ENCODE assay signal across 10 mouse cellular contexts in genomic region chr17:65871641-65872041, GRCm38 (mm10). TPM values are rescaled to one million over a fixed set of nuclear protein-coding genes. Genes with fewer than 3 reads are reported as not detected.
DNase-seq lines count a peak whose midpoint lies in the region; ATAC-seq and TF ChIP-seq lines count a peak whose summit lies in the region.
"Had no signal": no experiment of that assay in that cellular context is flagged by ENCODE, and none has a peak within 500 bp of the region (broad histone marks: within the 10 kb centered on the region; RNA-seq: fewer than 3 reads in every experiment).

No protein-coding gene starts in this region.

- no peak overlapping the region for H3K9ac ChIP-seq in lung, postnatal 0 days (replicated peaks; ENCODE audit: low read depth)
- H3K9ac ChIP-seq in embryonic facial prominence, embryonic 13.5 days = peak overlapping the region; percentile 41
- H3K9ac ChIP-seq in midbrain, postnatal 0 days (replicated peaks; ENCODE audit: low read length, poor library complexity, severe bottlenecking) = no peak overlapping the region

- no peak overlapping the region for H3K4me3 ChIP-seq in lung, postnatal 0 days (ENCODE audit: low read depth, low read length)
- H3K4me3 ChIP-seq in embryonic facial prominence, embryonic 13.5 days = no peak overlapping the region
- no peak overlapping the region for H3K4me3 ChIP-seq in midbrain, postnatal 0 days (ENCODE audit: low read depth, low read length)

- ATAC-seq in lung, postnatal 0 days = 0 out of 2 replicates have a peak, but pooled peaks have one; percentile 20
- ATAC-seq in embryonic facial prominence, embryonic 13.5 days (ENCODE audit: insufficient number of reproducible peaks, insufficient read depth, low FRiP score, low TSS enrichment, low read depth) = no peak
- no peak for ATAC-seq in midbrain, postnatal 0 days (ENCODE audit: low FRiP score)

- 17% methylated on average over 5 of the region's 5 CpGs for WGBS in lung, postnatal 0 days
- WGBS in embryonic facial prominence, embryonic 13.5 days = 13% methylated on average over 5 of the region's 5 CpGs
- 30% methylated on average over 5 of the region's 5 CpGs for WGBS in midbrain, postnatal 0 days

- H3K9me3 ChIP-seq in lung, postnatal 0 days (ENCODE audit: low read length) = no peaks in the 10 kb centered on the region
- H3K9me3 ChIP-seq in embryonic facial prominence, embryonic 13.5 days = no peaks in the 10 kb centered on the region
- no peaks in the 10 kb centered on the region for H3K9me3 ChIP-seq in midbrain, postnatal 0 days (ENCODE audit: low read length)

- DNase-seq in heart, adult 11 months = peak; percentile 75
- DNase-seq in heart, postnatal 25 days (ENCODE audit: low spot score) = no peak
- DNase-seq in lung, postnatal 0 days (ENCODE audit: low spot score) = no peak
- DNase-seq in lung, postnatal 25 days (ENCODE audit: low spot score) = no peak
- no peak for DNase-seq in midbrain, postnatal 0 days (ENCODE audit: low spot score)
- no peak for DNase-seq in cerebellum, postnatal 4 days (ENCODE audit: low spot score in 2 of 2)
- DNase-seq in left cerebral cortex, postnatal 4 days = no peak
- DNase-seq: heart, adult 18-20 months; kidney, adult 18-20 months had no signal

- H3K4me1 ChIP-seq in lung, postnatal 0 days (ENCODE audit: insufficient read depth, low read depth, low read length) = no peaks in the 10 kb centered on the region; the same call in 1 of the 2 replicates
- H3K4me1 ChIP-seq in embryonic facial prominence, embryonic 13.5 days = peaks cover 27% of the 10 kb centered on the region
- peaks cover 5% of the 10 kb centered on the region for H3K4me1 ChIP-seq in midbrain, postnatal 0 days (ENCODE audit: insufficient read depth, low read length)

- no peak for TF ChIP-seq CTCF in lung, postnatal 0 days (IDR thresholded peaks at IDR 0.05)
- TF ChIP-seq CTCF in midbrain, postnatal 0 days (IDR thresholded peaks at IDR 0.05) = no peak

- no peaks in the 10 kb centered on the region for H3K36me3 ChIP-seq in lung, postnatal 0 days (ENCODE audit: insufficient read depth, low read length)
- peaks cover 13% of the 10 kb centered on the region for H3K36me3 ChIP-seq in embryonic facial prominence, embryonic 13.5 days
- H3K36me3 ChIP-seq in midbrain, postnatal 0 days (ENCODE audit: insufficient read depth, low read length) = peaks cover 6% of the 10 kb centered on the region; the same call in 1 of the 2 replicates

- peak overlapping the region; percentile 47; the same call in 1 of the 2 replicates for H3K27ac ChIP-seq in lung, postnatal 0 days (ENCODE audit: low read length)
- H3K27ac ChIP-seq in embryonic facial prominence, embryonic 13.5 days = peak overlapping the region; percentile 78
- peak overlapping the region; percentile 26; the same call in 1 of the 2 replicates for H3K27ac ChIP-seq in midbrain, postnatal 0 days (ENCODE audit: low read depth, low read length)

- TF ChIP-seq EP300 in lung, postnatal 0 days (IDR thresholded peaks at IDR 0.05) = no peak

- H3K4me2 ChIP-seq in lung, postnatal 0 days (replicated peaks; ENCODE audit: low read depth, low read length) = no peak overlapping the region
- peak overlapping the region; percentile 5; the same call in 1 of the 2 replicates for H3K4me2 ChIP-seq in embryonic facial prominence, embryonic 13.5 days
- no peak overlapping the region for H3K4me2 ChIP-seq in midbrain, postnatal 0 days (ENCODE audit: low read depth, low read length, poor library complexity, severe bottlenecking)

- intact Hi-C loops in heart, postnatal 25 days (cut with DNase I) = loop anchor here (2.0 kb wide), 1 partner anchor 79 kb away; the partner anchor contains the start of gene Twsg1
- intact Hi-C loops in left cerebral cortex, postnatal 4 days (cut with DNase I) = loop anchor here (10.0 kb wide), 1 partner anchor 83 kb away; the partner anchor contains the start of gene Twsg1

- no peaks in the 10 kb centered on the region for H3K27me3 ChIP-seq in lung, postnatal 0 days (replicated peaks; ENCODE audit: insufficient read depth, low read length)
- H3K27me3 ChIP-seq in embryonic facial prominence, embryonic 13.5 days = no peaks in the 10 kb centered on the region
- H3K27me3 ChIP-seq in midbrain, postnatal 0 days (ENCODE audit: insufficient read depth, low read length) = no peaks in the 10 kb centered on the region

RNA-seq across cellular contexts. Expression of gene Ralbp1, which starts 14.0 kb away (rescaled TPM):
- 10 to 100 TPM; 37.8 to 38.6 TPM for total RNA-seq in heart, postnatal 25 days (2021)
- polyA plus RNA-seq in lung, postnatal 0 days (2015; fragmentation: Nextera tagmentation; extraction: Ambion mirVana) = 151 and 155 TPM in 2 replicates
- polyA plus RNA-seq in embryonic facial prominence, embryonic 13.5 days (2015; fragmentation: Nextera tagmentation; extraction: Ambion mirVana) = 94.1 and 105 TPM in 2 replicates
- 32.9 and 42.0 TPM in 2 replicates for total RNA-seq in midbrain, postnatal 0 days (2014; rRNA removed)
- polyA plus RNA-seq in midbrain, postnatal 0 days (2015; fragmentation: Nextera tagmentation; extraction: Ambion mirVana) = 50.0 and 55.8 TPM in 2 replicates
- 10 to 100 TPM; 37.6 to 38.2 TPM for total RNA-seq in left cerebral cortex, postnatal 4 days (2021)

Comparison
In these comparisons a context has a peak if more than half of its experiments do, and no peak if none do; other contexts are left out.
1. H3K27ac ChIP-seq: peak in every context shown above with its lines; median percentile 78 in embryonic facial prominence, embryonic 13.5 days; 47 in lung, postnatal 0 days; 26 in midbrain, postnatal 0 days.